Mouse (Mus musculus): ENCODE results near the gene Hspb6.

Gene Hspb6

GRCm38 (mm10) chr7:30552102-30553020 is at the start of gene Hspb6, which contains the start of gene Proser3:
TSS of gene Hspb6 (plus strand) at chr7:30552178.
TSS of gene Proser3 (minus strand) at chr7:30552299.
- DNase-seq (ENCODE audit: low read depth): peak; percentile 99

GRCm38 (mm10) chr7:30508061-30508460 is 43.9 kb upstream of the Hspb6 start:
- DNase-seq (ENCODE audit: low read depth): no peak

- DNase-seq (ENCODE audit: low read depth): no peak
These were observed 36.8 kb upstream of the Hspb6 start for GRCm38 (mm10) chr7:30515003-30515760.

GRCm38 (mm10) chr7:30518325-30518724 is 33.7 kb upstream of the Hspb6 start:
- DNase-seq (ENCODE audit: low read depth): no peak

GRCm38 (mm10) chr7:30520396-30520795 is 31.6 kb upstream of the Hspb6 start:
- no peak for DNase-seq (ENCODE audit: low read depth)

GRCm38 (mm10) chr7:30520856-30521255 is 31.1 kb upstream of the Hspb6 start:
- no peak for DNase-seq (ENCODE audit: low read depth)

- DNase-seq (ENCODE audit: low read depth): no peak
These were observed 29.1 kb upstream of the Hspb6 start for GRCm38 (mm10) chr7:30522871-30523270.

GRCm38 (mm10) chr7:30524487-30524886 is 27.5 kb upstream of the Hspb6 start:
- DNase-seq (ENCODE audit: low read depth): no peak

GRCm38 (mm10) chr7:30525954-30526353 is 26.0 kb upstream of the Hspb6 start:
- DNase-seq (ENCODE audit: low read depth): no peak

GRCm38 (mm10) chr7:30526399-30526798 is 25.6 kb upstream of the Hspb6 start:
- DNase-seq (ENCODE audit: low read depth): no peak

- no peak for DNase-seq (ENCODE audit: low read depth)
These were observed 25.0 kb upstream of the Hspb6 start for GRCm38 (mm10) chr7:30526981-30527380.

- DNase-seq (ENCODE audit: low read depth): no peak
These were observed 20.6 kb upstream of the Hspb6 start for GRCm38 (mm10) chr7:30531291-30531815.

- no peak for DNase-seq (ENCODE audit: low read depth)
These were observed 19.0 kb upstream of the Hspb6 start for GRCm38 (mm10) chr7:30532931-30533330.

GRCm38 (mm10) chr7:30533941-30534632 is 17.9 kb upstream of the Hspb6 start:
- DNase-seq (ENCODE audit: low read depth): no peak

- peak; percentile 99 for DNase-seq (ENCODE audit: low read depth)
These were observed 17.1 kb upstream of the Hspb6 start, which contains the start of gene Arhgap33 for GRCm38 (mm10) chr7:30534633-30535577. TSS of gene Arhgap33 (minus strand) at chr7:30535060.

- DNase-seq (ENCODE audit: low read depth): no peak
These were observed 11.4 kb upstream of the Hspb6 start for GRCm38 (mm10) chr7:30540572-30540971.

- DNase-seq (ENCODE audit: low read depth): no peak
These were observed 7.7 kb upstream of the Hspb6 start for GRCm38 (mm10) chr7:30544327-30544726.

- DNase-seq (ENCODE audit: low read depth): no peak
These were observed 2.1 kb upstream of the Hspb6 start for GRCm38 (mm10) chr7:30549880-30550279.

GRCm38 (mm10) chr7:30550603-30551002 is 1.4 kb upstream of the Hspb6 start:
- DNase-seq (ENCODE audit: low read depth): no peak

GRCm38 (mm10) chr7:30551445-30552101 is 405 bp upstream of the Hspb6 start:
- DNase-seq (ENCODE audit: low read depth): no peak

Measured in induced T-regulatory cell, adult 2 months (primary cell).